Mouse (Mus musculus): ENCODE measurements around the gene 4930407I10Rik.

The 4930407I10Rik gene

DNA sequence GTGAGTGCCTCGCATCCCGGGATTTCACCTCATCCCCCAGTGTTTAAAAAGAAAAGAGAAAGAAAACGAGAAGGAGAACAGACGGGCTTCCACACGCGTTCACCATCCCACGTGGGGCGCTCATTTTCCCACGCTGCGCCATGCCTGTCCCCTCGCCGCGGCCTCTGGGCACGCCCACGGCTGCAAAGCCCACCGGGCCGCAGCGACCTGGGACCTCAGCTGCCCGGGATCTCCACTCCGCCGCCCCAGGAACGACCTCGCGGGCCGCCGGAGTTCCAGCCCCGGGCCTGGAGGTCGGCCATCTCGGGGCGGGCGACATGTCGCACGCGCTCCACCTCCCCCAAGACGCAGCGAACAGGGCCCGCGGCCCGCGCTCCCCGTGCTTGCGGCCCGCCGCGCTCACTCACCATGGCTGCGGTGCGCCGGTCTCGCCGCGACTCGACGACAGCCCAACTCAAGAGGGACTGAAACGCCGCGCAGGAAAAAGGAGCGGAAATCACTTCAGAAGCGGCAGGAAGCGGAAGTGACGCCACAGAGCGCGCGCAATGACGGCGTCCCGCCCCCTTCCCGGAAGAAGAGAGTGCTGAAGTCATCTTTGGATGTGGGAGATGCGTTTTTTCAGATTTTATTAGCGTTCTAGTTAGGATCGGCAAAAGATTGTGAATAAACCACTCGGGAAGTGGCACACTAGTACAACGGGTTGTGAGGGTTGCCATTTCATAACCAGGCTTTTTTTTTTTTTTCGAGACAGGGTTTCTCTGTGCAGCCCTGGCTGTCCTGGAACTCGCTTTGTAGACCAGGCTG, 11.7 kb upstream of the 4930407I10Rik start, which contains the start of gene Snu13:
Gene Snu13 (minus strand): TSS at position 519 of the 804 bp plus-strand sequence.
- DNase-seq (ENCODE audit: extremely low read depth, insufficient read length, low spot score) = peak; percentile 88

DNA sequence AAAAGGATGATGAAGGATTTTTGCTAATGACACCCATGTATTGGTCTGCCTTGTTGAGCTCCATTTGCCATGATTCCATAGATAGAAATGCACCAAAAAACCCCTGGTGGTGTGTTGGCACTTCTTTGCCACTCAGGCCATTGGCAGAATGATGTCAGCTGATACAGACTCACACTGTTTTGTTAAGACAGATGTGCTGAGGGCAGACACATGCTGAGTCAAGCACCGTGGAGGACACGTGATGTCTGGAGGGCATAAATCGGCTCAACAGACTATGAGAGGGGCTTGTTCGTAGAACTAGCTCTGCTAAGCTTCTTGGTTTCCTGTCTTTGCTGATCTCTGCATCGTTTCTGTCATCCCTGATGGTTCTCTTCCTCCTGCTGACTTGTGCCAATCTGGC, 6.4 kb upstream of the 4930407I10Rik start:
- DNase-seq (ENCODE audit: extremely low read depth, insufficient read length, low spot score) = no peak

GRCm38 (mm10) chr15:82063909-82064308, 5.0 kb downstream of the 4930407I10Rik start:
- no peak for DNase-seq (ENCODE audit: extremely low read depth, insufficient read length, low spot score)

GRCm38 (mm10) chr15:82065511-82065910, 6.6 kb downstream of the 4930407I10Rik start:
- DNase-seq (ENCODE audit: extremely low read depth, insufficient read length, low spot score) = peak; percentile 29

DNA sequence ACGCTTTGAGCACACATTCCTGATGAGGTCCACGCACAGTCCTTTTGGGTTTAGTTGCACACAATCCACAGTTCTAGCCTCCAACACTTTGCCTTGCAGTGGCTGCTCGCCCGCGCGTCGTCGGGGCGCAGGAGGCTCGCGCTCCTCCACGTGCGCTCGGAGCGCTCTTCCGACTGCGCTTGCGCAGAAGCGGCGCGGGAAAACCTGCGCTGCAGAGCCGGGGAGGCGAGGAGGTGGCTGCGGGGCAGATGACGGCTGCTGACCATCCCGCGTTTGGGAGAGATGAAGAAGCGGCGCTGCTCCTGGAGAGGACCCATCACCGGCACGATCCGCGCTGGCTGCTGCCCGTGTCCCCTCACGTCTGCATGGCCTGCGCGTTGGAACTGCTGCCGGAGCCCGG, 10.9 kb downstream of the 4930407I10Rik start, which contains the start of gene Mei1:
Gene Mei1 (plus strand): TSS at position 99 of the 400 bp plus-strand sequence.
- DNase-seq (ENCODE audit: extremely low read depth, insufficient read length, low spot score) = no peak

- DNase-seq (ENCODE audit: extremely low read depth, insufficient read length, low spot score) = no peak
These were observed 13.0 kb downstream of the 4930407I10Rik start for GRCm38 (mm10) chr15:82071816-82072469.

DNA sequence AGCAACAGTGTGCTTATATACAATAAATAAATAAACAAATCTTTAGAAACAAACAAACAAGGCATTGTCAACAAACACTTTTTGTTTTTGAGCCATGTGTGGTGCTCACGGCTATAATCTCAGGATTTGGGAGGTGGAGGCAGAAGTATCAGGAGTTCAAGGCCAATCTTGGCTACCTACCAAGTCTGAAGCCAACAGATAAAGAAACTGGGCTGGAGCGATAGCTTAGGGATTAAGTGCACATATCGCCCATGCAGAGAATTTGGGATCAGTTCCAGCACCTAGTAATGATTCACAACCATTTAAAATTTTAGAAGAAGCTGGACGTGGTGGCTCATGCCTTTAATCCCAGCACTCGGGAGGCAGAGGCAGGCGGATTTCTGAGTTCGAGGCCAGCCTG, 14.5 kb downstream of the 4930407I10Rik start:
- DNase-seq (ENCODE audit: extremely low read depth, insufficient read length, low spot score) = no peak

GRCm38 (mm10) chr15:82079883-82080282, 20.9 kb downstream of the 4930407I10Rik start:
- DNase-seq (ENCODE audit: extremely low read depth, insufficient read length, low spot score) = no peak

- DNase-seq (ENCODE audit: extremely low read depth, insufficient read length, low spot score) = no peak
These were observed 22.2 kb downstream of the 4930407I10Rik start for GRCm38 (mm10) chr15:82081161-82081560.

DNA sequence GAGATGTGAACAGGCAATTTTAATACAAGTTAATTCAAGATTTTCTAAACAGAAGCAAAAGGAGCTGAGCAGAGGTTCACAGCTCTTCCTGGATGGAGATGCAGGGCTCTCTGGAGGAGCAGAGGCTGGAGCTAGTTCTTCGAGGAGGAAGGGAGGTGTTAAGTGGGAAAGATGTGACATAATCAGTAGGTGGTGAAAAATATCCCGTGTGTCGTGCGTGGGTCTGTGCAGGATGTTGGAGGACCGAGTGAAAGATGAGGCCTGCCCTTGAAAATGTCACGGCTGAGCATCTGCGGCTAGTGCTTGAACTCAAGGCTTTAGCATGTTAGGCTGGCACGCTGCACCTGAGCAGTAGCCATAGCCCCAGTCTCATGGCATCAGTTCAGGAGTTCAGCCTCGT, 26.7 kb downstream of the 4930407I10Rik start:
- no peak for DNase-seq (ENCODE audit: extremely low read depth, insufficient read length, low spot score)

DNA sequence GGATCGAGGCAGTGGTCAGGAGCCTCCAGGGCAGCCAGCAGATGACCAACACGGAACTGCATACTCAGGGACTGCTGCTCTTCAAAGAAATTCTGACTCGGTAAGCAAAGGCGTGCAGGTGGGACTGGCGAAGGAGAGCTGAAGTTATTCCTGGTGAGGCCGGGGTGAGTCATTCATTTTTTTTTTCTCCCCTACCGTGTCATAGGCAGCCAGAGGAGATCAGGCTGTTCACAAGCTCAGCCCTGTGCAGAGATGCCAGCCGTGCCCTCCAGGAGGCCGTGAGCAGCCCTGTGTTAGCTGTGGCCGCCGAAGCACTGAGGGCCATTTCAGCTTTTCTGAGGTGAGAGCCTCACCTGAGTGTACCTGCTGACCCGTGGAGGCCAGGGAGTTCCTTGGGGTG, 27.2 kb downstream of the 4930407I10Rik start:
- DNase-seq (ENCODE audit: extremely low read depth, insufficient read length, low spot score) = peak; percentile 39

- DNase-seq (ENCODE audit: extremely low read depth, insufficient read length, low spot score) = no peak
These were observed 28.3 kb downstream of the 4930407I10Rik start for GRCm38 (mm10) chr15:82087266-82087665.

GRCm38 (mm10) chr15:82091061-82091460, 32.1 kb downstream of the 4930407I10Rik start:
- no peak for DNase-seq (ENCODE audit: extremely low read depth, insufficient read length, low spot score)

- DNase-seq (ENCODE audit: extremely low read depth, insufficient read length, low spot score) = peak; percentile 43
These were observed 48.1 kb downstream of the 4930407I10Rik start for GRCm38 (mm10) chr15:82106953-82107555.
